Mouse (Mus musculus) ES-E14 (cell line): ENCODE measurements around the gene Sorcs2.

Source experiments
- CHD2 ChIP-seq: IDR thresholded peaks from 2 replicates; pipeline ENCODE4 v1.6.1; 2014; ENCODE audit warnings: mild to moderate bottlenecking, low read depth, low read length, inconsistent platforms
- HCFC1 ChIP-seq: IDR thresholded peaks from 2 replicates; pipeline ENCODE4 v1.6.1; 2012; ENCODE audit warnings: low read length, inconsistent platforms, borderline replicate concordance; ENCODE audit not compliant: insufficient read depth
- MAFK ChIP-seq: IDR thresholded peaks from 2 replicates; pipeline ENCODE4 v1.6.1; 2014; ENCODE audit warnings: mild to moderate bottlenecking, low read depth, low read length, inconsistent platforms; ENCODE audit not compliant: insufficient read depth

DNA sequence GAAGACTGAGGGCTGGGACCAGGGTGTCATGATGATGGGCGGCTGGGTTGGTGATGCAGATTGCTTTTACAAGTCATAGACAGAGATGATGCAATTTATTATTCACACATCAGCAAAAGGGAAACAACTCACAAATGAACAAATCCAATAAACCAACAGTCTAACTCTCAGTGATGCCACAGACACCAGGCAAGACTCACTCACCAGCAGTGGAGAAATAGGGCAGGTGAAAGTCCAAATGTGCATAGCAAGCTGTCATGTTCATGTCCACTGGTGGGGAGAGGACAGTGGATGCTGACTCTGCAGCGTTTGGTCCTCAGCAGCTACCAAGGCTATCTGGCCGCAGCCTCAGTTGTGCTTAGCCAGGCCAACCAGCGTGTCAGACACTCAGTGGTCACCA, 221.1 kb downstream of the Sorcs2 start:
- no peak for TF ChIP-seq CHD2
- TF ChIP-seq MAFK = no peak
- no peak for TF ChIP-seq HCFC1
